Mouse (Mus musculus): ENCODE data around the gene Sema6d. TPM values are rescaled to one million over a fixed set of nuclear protein-coding genes. Genes with fewer than 3 reads are reported as not detected.

Sema6d gene
- polyA plus RNA-seq, 1 experiment from 2014 or later: 27.9 TPM

- no peak overlapping the region for H3K9ac ChIP-seq (ENCODE audit: low read length)
- H3K27ac ChIP-seq (ENCODE audit: low read depth, low read length): no peak overlapping the region
- DNase-seq (ENCODE audit: low spot score) (no peak), ATAC-seq (ENCODE audit: insufficient read depth, low FRiP score, low TSS enrichment) (no peak)
- H3K4me3 ChIP-seq (ENCODE audit: low read depth, low read length): no peak overlapping the region
- no peak overlapping the region for H3K4me2 ChIP-seq (ENCODE audit: low read depth)
- no peaks in the 10 kb centered on the region for H3K4me1 ChIP-seq (ENCODE audit: control insufficient read depth, insufficient read depth, low read length)
- H3K9me3 ChIP-seq (ENCODE audit: control insufficient read depth, low read length): no peaks in the 10 kb centered on the region
- H3K36me3 ChIP-seq (ENCODE audit: control insufficient read depth, insufficient read depth, low read length): no peaks in the 10 kb centered on the region
- no peaks in the 10 kb centered on the region for H3K27me3 ChIP-seq (ENCODE audit: control insufficient read depth, insufficient read depth, low read length)
These were observed 11.4 kb downstream of the Sema6d start for GRCm38 (mm10) chr2:124101201-124101517.

GRCm38 (mm10) chr2:124101580-124101979, 11.8 kb downstream of the Sema6d start:
- no peaks in the 10 kb centered on the region for H3K9me3 ChIP-seq (ENCODE audit: control insufficient read depth, low read length)
- no peaks in the 10 kb centered on the region for H3K27me3 ChIP-seq (ENCODE audit: control insufficient read depth, insufficient read depth, low read length)
- no peaks in the 10 kb centered on the region for H3K36me3 ChIP-seq (ENCODE audit: control insufficient read depth, insufficient read depth, low read length)
- no peak overlapping the region for H3K9ac ChIP-seq (ENCODE audit: low read length)
- H3K4me2 ChIP-seq (ENCODE audit: low read depth): no peak overlapping the region
- no peak for ATAC-seq (ENCODE audit: insufficient read depth, low FRiP score, low TSS enrichment)
- H3K4me3 ChIP-seq (ENCODE audit: low read depth, low read length): no peak overlapping the region
- H3K27ac ChIP-seq (ENCODE audit: low read depth, low read length): no peak overlapping the region
- no peaks in the 10 kb centered on the region for H3K4me1 ChIP-seq (ENCODE audit: control insufficient read depth, insufficient read depth, low read length)
- 88% methylated on average over 5 of the region's 5 CpGs for WGBS
- no peak for DNase-seq (ENCODE audit: low spot score)

- no peaks in the 10 kb centered on the region for H3K27me3 ChIP-seq (ENCODE audit: control insufficient read depth, insufficient read depth, low read length)
- no peak overlapping the region for H3K4me3 ChIP-seq (ENCODE audit: low read depth, low read length)
- ATAC-seq (ENCODE audit: insufficient read depth, low FRiP score, low TSS enrichment) (no peak), DNase-seq (ENCODE audit: low spot score) (no peak)
- H3K4me1 ChIP-seq (ENCODE audit: control insufficient read depth, insufficient read depth, low read length): no peaks in the 10 kb centered on the region
- no peaks in the 10 kb centered on the region for H3K36me3 ChIP-seq (ENCODE audit: control insufficient read depth, insufficient read depth, low read length)
- no peak overlapping the region for H3K9ac ChIP-seq (ENCODE audit: low read length)
- no peak overlapping the region for H3K4me2 ChIP-seq (ENCODE audit: low read depth)
- H3K9me3 ChIP-seq (ENCODE audit: control insufficient read depth, low read length): no peaks in the 10 kb centered on the region
- no peak overlapping the region for H3K27ac ChIP-seq (ENCODE audit: low read depth, low read length)
These were observed 13.5 kb downstream of the Sema6d start for GRCm38 (mm10) chr2:124103277-124103676.

GRCm38 (mm10) chr2:124118469-124119243, 28.9 kb downstream of the Sema6d start:
- no peaks in the 10 kb centered on the region for H3K36me3 ChIP-seq (ENCODE audit: control insufficient read depth, insufficient read depth, low read length)
- H3K4me2 ChIP-seq (ENCODE audit: low read depth): no peak overlapping the region
- whole genome bisulfite sequencing: 73% methylated on average over 11 of the region's 11 CpGs
- H3K4me3 ChIP-seq (ENCODE audit: low read depth, low read length): no peak overlapping the region
- DNase-seq (ENCODE audit: low spot score): no peak
- no peak for ATAC-seq (ENCODE audit: insufficient read depth, low FRiP score, low TSS enrichment)
- H3K4me1 ChIP-seq (ENCODE audit: control insufficient read depth, insufficient read depth, low read length): no peaks in the 10 kb centered on the region
- H3K9ac ChIP-seq (ENCODE audit: low read length): no peak overlapping the region
- no peaks in the 10 kb centered on the region for H3K27me3 ChIP-seq (ENCODE audit: control insufficient read depth, insufficient read depth, low read length)
- no peak overlapping the region for H3K27ac ChIP-seq (ENCODE audit: low read depth, low read length)
- H3K9me3 ChIP-seq (ENCODE audit: control insufficient read depth, low read length): no peaks in the 10 kb centered on the region

- Histone ChIP-seq H3K9ac (ENCODE audit: low read length) (no peak overlapping the region), H3K36me3 (ENCODE audit: control insufficient read depth, insufficient read depth, low read length) (no peaks in the 10 kb centered on the region), H3K9me3 (ENCODE audit: control insufficient read depth, low read length) (no peaks in the 10 kb centered on the region), H3K4me2 (ENCODE audit: low read depth) (no peak overlapping the region), H3K4me3 (ENCODE audit: low read depth, low read length) (no peak overlapping the region), H3K27ac (ENCODE audit: low read depth, low read length) (no peak overlapping the region), H3K4me1 (ENCODE audit: control insufficient read depth, insufficient read depth, low read length) (no peaks in the 10 kb centered on the region), H3K27me3 (ENCODE audit: control insufficient read depth, insufficient read depth, low read length) (no peaks in the 10 kb centered on the region)
- no peak for ATAC-seq (ENCODE audit: insufficient read depth, low FRiP score, low TSS enrichment)
- 88% methylated on average over 1 of the region's 1 CpGs for WGBS
- no peak for DNase-seq (ENCODE audit: low spot score)
These were observed 30.6 kb downstream of the Sema6d start for GRCm38 (mm10) chr2:124120355-124120754.

GRCm38 (mm10) chr2:124121539-124121938, 31.8 kb downstream of the Sema6d start:
- Histone ChIP-seq H3K36me3 (ENCODE audit: control insufficient read depth, insufficient read depth, low read length) (no peaks in the 10 kb centered on the region), H3K27me3 (ENCODE audit: control insufficient read depth, insufficient read depth, low read length) (no peaks in the 10 kb centered on the region), H3K4me3 (ENCODE audit: low read depth, low read length) (no peak overlapping the region), H3K9me3 (ENCODE audit: control insufficient read depth, low read length) (no peaks in the 10 kb centered on the region), H3K27ac (ENCODE audit: low read depth, low read length) (no peak overlapping the region), H3K9ac (ENCODE audit: low read length) (no peak overlapping the region), H3K4me2 (ENCODE audit: low read depth) (no peak overlapping the region), H3K4me1 (ENCODE audit: control insufficient read depth, insufficient read depth, low read length) (no peaks in the 10 kb centered on the region)
- ATAC-seq (ENCODE audit: insufficient read depth, low FRiP score, low TSS enrichment): no peak
- 91% methylated on average over 2 of the region's 2 CpGs for WGBS
- no peak for DNase-seq (ENCODE audit: low spot score)

GRCm38 (mm10) chr2:124125504-124125903, 35.7 kb downstream of the Sema6d start:
- ATAC-seq (ENCODE audit: insufficient read depth, low FRiP score, low TSS enrichment): no peak
- H3K27ac ChIP-seq (ENCODE audit: low read depth, low read length): no peak overlapping the region
- no peak for DNase-seq (ENCODE audit: low spot score)
- no peaks in the 10 kb centered on the region for H3K36me3 ChIP-seq (ENCODE audit: control insufficient read depth, insufficient read depth, low read length)
- H3K4me1 ChIP-seq (ENCODE audit: control insufficient read depth, insufficient read depth, low read length): no peaks in the 10 kb centered on the region
- H3K4me3 ChIP-seq (ENCODE audit: low read depth, low read length): no peak overlapping the region
- no peaks in the 10 kb centered on the region for H3K27me3 ChIP-seq (ENCODE audit: control insufficient read depth, insufficient read depth, low read length)
- H3K9me3 ChIP-seq (ENCODE audit: control insufficient read depth, low read length): no peaks in the 10 kb centered on the region
- 91% methylated on average over 7 of the region's 7 CpGs for WGBS
- no peak overlapping the region for H3K9ac ChIP-seq (ENCODE audit: low read length)
- no peak overlapping the region for H3K4me2 ChIP-seq (ENCODE audit: low read depth)

GRCm38 (mm10) chr2:124126853-124127252, 37.1 kb downstream of the Sema6d start:
- no peak overlapping the region for H3K4me3 ChIP-seq (ENCODE audit: low read depth, low read length)
- H3K4me1 ChIP-seq (ENCODE audit: control insufficient read depth, insufficient read depth, low read length): no peaks in the 10 kb centered on the region
- no peak overlapping the region for H3K4me2 ChIP-seq (ENCODE audit: low read depth)
- no peak overlapping the region for H3K9ac ChIP-seq (ENCODE audit: low read length)
- no peaks in the 10 kb centered on the region for H3K36me3 ChIP-seq (ENCODE audit: control insufficient read depth, insufficient read depth, low read length)
- ATAC-seq (ENCODE audit: insufficient read depth, low FRiP score, low TSS enrichment) (no peak), DNase-seq (ENCODE audit: low spot score) (no peak)
- H3K27ac ChIP-seq (ENCODE audit: low read depth, low read length): no peak overlapping the region
- no peaks in the 10 kb centered on the region for H3K27me3 ChIP-seq (ENCODE audit: control insufficient read depth, insufficient read depth, low read length)
- no peaks in the 10 kb centered on the region for H3K9me3 ChIP-seq (ENCODE audit: control insufficient read depth, low read length)
- WGBS: 59% methylated on average over 3 of the region's 3 CpGs

GRCm38 (mm10) chr2:124130876-124131275, 41.1 kb downstream of the Sema6d start:
- H3K27ac ChIP-seq (ENCODE audit: low read depth, low read length): no peak overlapping the region
- WGBS: 82% methylated on average over 2 of the region's 2 CpGs
- DNase-seq (ENCODE audit: low spot score): no peak
- no peaks in the 10 kb centered on the region for H3K4me1 ChIP-seq (ENCODE audit: control insufficient read depth, insufficient read depth, low read length)
- no peaks in the 10 kb centered on the region for H3K27me3 ChIP-seq (ENCODE audit: control insufficient read depth, insufficient read depth, low read length)
- no peak overlapping the region for H3K9ac ChIP-seq (ENCODE audit: low read length)
- ATAC-seq (ENCODE audit: insufficient read depth, low FRiP score, low TSS enrichment): no peak
- no peak overlapping the region for H3K4me3 ChIP-seq (ENCODE audit: low read depth, low read length)
- H3K36me3 ChIP-seq (ENCODE audit: control insufficient read depth, insufficient read depth, low read length): no peaks in the 10 kb centered on the region
- no peaks in the 10 kb centered on the region for H3K9me3 ChIP-seq (ENCODE audit: control insufficient read depth, low read length)
- no peak overlapping the region for H3K4me2 ChIP-seq (ENCODE audit: low read depth)

Data from neural tube, embryonic 11.5 days (tissue).